Mouse (Mus musculus) liver, embryonic 14.5 days (tissue): ENCODE data around the gene Cnbp.

Source experiments
- CTCF ChIP-seq: IDR thresholded peaks from 2 replicates; pipeline ENCODE4 v1.5.1; 2016; ENCODE audit warnings: antibody characterized with exemption, low read depth, control low read depth
- EP300 ChIP-seq: IDR thresholded peaks from 2 replicates; pipeline ENCODE4 v1.6.1; 2016; ENCODE audit warnings: antibody characterized with exemption, low read depth

DNA sequence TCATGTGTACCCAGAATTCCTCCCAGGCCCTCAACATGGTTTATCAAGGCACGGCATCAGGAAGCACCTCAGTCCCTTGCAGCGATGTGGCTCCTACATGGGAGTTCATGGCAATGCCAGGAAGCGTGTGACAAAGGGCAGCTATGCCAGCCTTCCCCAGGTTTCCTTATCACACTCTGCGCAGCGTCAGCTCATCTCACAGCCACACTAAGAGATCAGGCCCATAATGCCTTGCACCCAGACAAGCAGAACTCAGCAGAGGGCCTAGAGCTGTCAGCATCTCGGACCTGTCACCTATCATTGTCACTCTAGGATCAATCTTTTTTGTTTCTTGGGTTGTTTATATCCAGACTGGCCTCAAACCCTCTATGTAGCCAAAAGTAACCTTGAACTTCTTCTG lies 51.3 kb downstream of the Cnbp start:
- no peak for TF ChIP-seq CTCF
- peak; percentile 16; the same call in 1 of the 2 replicates for TF ChIP-seq EP300
